Mouse (Mus musculus) stomach, embryonic 15.5 days (tissue): ENCODE data around the gene Napb. TPM values are rescaled to one million over a fixed set of nuclear protein-coding genes. Genes with fewer than 3 reads are reported as not detected.
"Not testable (repeated sequence)": the region's sequence is repeated elsewhere in the genome, so short reads cannot be mapped to it uniquely, and the experiment has no call there.

Experiments used
- ATAC-seq: fragments of 200-750 bp; cut with Nextera tagmentation; 2 replicates; pipeline ENCODE4 v1.8.0; 2017; ENCODE audit warnings: low read depth, moderate number of reproducible peaks, moderate TSS enrichment; ENCODE audit not compliant: insufficient read depth, low FRiP score
- H3K27ac ChIP-seq: fragments of 300-500 bp; sonication (generic); 2 replicates; pipeline ENCODE4 v1.5.1; 2015; ENCODE audit warnings: mild to moderate bottlenecking, inconsistent platforms
- H3K27me3 ChIP-seq: fragments of 300-500 bp; sonication (generic); replicated peaks from 2 replicates; pipeline ENCODE4 v1.6.1; 2015; ENCODE audit warnings: inconsistent platforms
- H3K36me3 ChIP-seq: fragments of 300-500 bp; sonication (generic); 2 replicates; pipeline ENCODE4 v1.6.1; 2015; ENCODE audit warnings: inconsistent platforms
- H3K4me1 ChIP-seq: fragments of 300-500 bp; sonication (generic); 2 replicates; pipeline ENCODE4 v1.6.1; 2015; ENCODE audit warnings: inconsistent platforms
- H3K4me2 ChIP-seq: fragments of 300-500 bp; sonication (generic); 2 replicates; pipeline ENCODE4 v1.6.1; 2015; ENCODE audit warnings: mild to moderate bottlenecking, inconsistent platforms
- H3K4me3 ChIP-seq: fragments of 300-500 bp; sonication (generic); replicated peaks from 2 replicates; pipeline ENCODE4 v1.5.1; 2015; ENCODE audit warnings: inconsistent platforms
- H3K9ac ChIP-seq: fragments of 300-500 bp; sonication (generic); 2 replicates; pipeline ENCODE4 v1.6.1; 2015; ENCODE audit warnings: inconsistent platforms
- H3K9me3 ChIP-seq: fragments of 300-500 bp; sonication (generic); 2 replicates; pipeline ENCODE4 v1.6.1; 2016; ENCODE audit warnings: inconsistent platforms
- WGBS: fragments of 180-500 bp; shearing (Covaris S2); methylation state at CpG from one replicate; pipeline ENCODE4 v1.1.7; 2015; 5-methylcytosine and 5-hydroxymethylcytosine counted together
- polyA plus RNA-seq: library from polyadenylated mRNA; unstranded; fragments of >200 nt; fragmentation: Nextera tagmentation; extraction: Ambion mirVana; gene quantifications from 2 replicates; pipeline ENCODE4 v1.2.1, GENCODE M21; 2015

The Napb gene
- polyA plus RNA-seq = 4.5 and 4.9 TPM in 2 replicates

- Histone ChIP-seq H3K4me2 (peak within 1 kb of the TSS; percentile 92), H3K4me3 (peak within 1 kb of the TSS; percentile 80), H3K36me3 (no peaks in the 10 kb centered on the region), H3K9me3 (no peaks in the 10 kb centered on the region), H3K27ac (no peak within 1 kb of the TSS), H3K4me1 (no peaks in the 10 kb centered on the region), H3K27me3 (no peaks in the 10 kb centered on the region), H3K9ac (peak within 1 kb of the TSS; percentile 81)
- WGBS = 3% methylated on average over 18 of the region's 18 CpGs
- peak; percentile 100 for ATAC-seq
Measured at GRCm38 (mm10) chr2:148732327-148733000, at the start of gene Napb. TSS of gene Napb (minus strand) at chr2:148732467.

GRCm38 (mm10) chr2:148781709-148782108 lies 49.4 kb upstream of the Napb start, which contains the start of gene 8030411F24Rik:
TSS of gene 8030411F24Rik (plus strand) at chr2:148782009.
- ATAC-seq = no peak
- WGBS = 7% methylated on average over 1 of the region's 1 CpGs
- H3K27ac ChIP-seq = no peak within 1 kb of the TSS

GRCm38 (mm10) chr2:148771397-148771796 lies 39.1 kb upstream of the Napb start, which contains the start of gene Cst11:
TSS of gene Cst11 (minus strand) at chr2:148771497.
- not testable (repeated sequence) for H3K36me3 ChIP-seq, H3K9ac ChIP-seq, H3K4me1 ChIP-seq, H3K27me3 ChIP-seq, H3K27ac ChIP-seq, H3K9me3 ChIP-seq, ATAC-seq, H3K4me2 ChIP-seq, H3K4me3 ChIP-seq
- 82% methylated on average over 4 of the region's 4 CpGs for WGBS

More at GRCm38 (mm10) chr2:148781709-148782108, 49.4 kb upstream of the Napb start, which contains the start of gene 8030411F24Rik:
- no peaks in the 10 kb centered on the region for H3K4me1 ChIP-seq
- no peak within 1 kb of the TSS for H3K4me3 ChIP-seq
- H3K27me3 ChIP-seq = no peaks in the 10 kb centered on the region
- no peak within 1 kb of the TSS for H3K9ac ChIP-seq
- no peaks in the 10 kb centered on the region for H3K9me3 ChIP-seq
- no peaks in the 10 kb centered on the region for H3K36me3 ChIP-seq
- H3K4me2 ChIP-seq = no peak within 1 kb of the TSS

- no peaks in the 10 kb centered on the region for H3K36me3 ChIP-seq
- no peak overlapping the region for H3K27ac ChIP-seq
- H3K9me3 ChIP-seq = no peaks in the 10 kb centered on the region
- 94% methylated on average over 1 of the region's 1 CpGs for WGBS
- no peaks in the 10 kb centered on the region for H3K27me3 ChIP-seq
- no peak overlapping the region for H3K4me3 ChIP-seq
- no peak for ATAC-seq
- no peak overlapping the region for H3K4me2 ChIP-seq
- no peak overlapping the region for H3K9ac ChIP-seq
- no peaks in the 10 kb centered on the region for H3K4me1 ChIP-seq
Measured at GRCm38 (mm10) chr2:148763648-148764388, 31.6 kb upstream of the Napb start.

- H3K9ac ChIP-seq = no peak overlapping the region
- no peak overlapping the region for H3K27ac ChIP-seq
- 54% methylated on average over 1 of the region's 1 CpGs for WGBS
- no peaks in the 10 kb centered on the region for H3K4me1 ChIP-seq
- H3K27me3 ChIP-seq = no peaks in the 10 kb centered on the region
- no peaks in the 10 kb centered on the region for H3K36me3 ChIP-seq
- no peak overlapping the region for H3K4me3 ChIP-seq
- no peak for ATAC-seq
- no peaks in the 10 kb centered on the region for H3K9me3 ChIP-seq
- no peak overlapping the region for H3K4me2 ChIP-seq
Measured at GRCm38 (mm10) chr2:148754310-148754846, 22.1 kb upstream of the Napb start.

GRCm38 (mm10) chr2:148751893-148752813 lies 19.9 kb upstream of the Napb start:
- H3K4me3 ChIP-seq = peak overlapping the region; percentile 30
- no peaks in the 10 kb centered on the region for H3K9me3 ChIP-seq
- no peak overlapping the region for H3K9ac ChIP-seq
- no peaks in the 10 kb centered on the region for H3K27me3 ChIP-seq
- no peaks in the 10 kb centered on the region for H3K36me3 ChIP-seq
- H3K27ac ChIP-seq = no peak overlapping the region
- no peaks in the 10 kb centered on the region for H3K4me1 ChIP-seq
- WGBS = 17% methylated on average over 15 of the region's 15 CpGs
- peak overlapping the region; percentile 52 for H3K4me2 ChIP-seq
- peak; percentile 47; the same call in 1 of the 2 replicates for ATAC-seq

- H3K9me3 ChIP-seq = no peaks in the 10 kb centered on the region
- H3K4me1 ChIP-seq = no peaks in the 10 kb centered on the region
- 78% methylated on average over 1 of the region's 1 CpGs for WGBS
- H3K4me2 ChIP-seq = no peak within 1 kb of the TSS
- no peak within 1 kb of the TSS for H3K27ac ChIP-seq
- H3K4me3 ChIP-seq = no peak within 1 kb of the TSS
- no peaks in the 10 kb centered on the region for H3K36me3 ChIP-seq
- H3K9ac ChIP-seq = no peak within 1 kb of the TSS
- no peak for ATAC-seq
- no peaks in the 10 kb centered on the region for H3K27me3 ChIP-seq
Measured at GRCm38 (mm10) chr2:148750058-148750457, 17.8 kb upstream of the Napb start, which contains the start of gene Cstl1. TSS of gene Cstl1 (plus strand) at chr2:148750358.

GRCm38 (mm10) chr2:148743846-148744407 lies 11.7 kb upstream of the Napb start:
- H3K9ac ChIP-seq = no peak overlapping the region
- no peak overlapping the region for H3K4me2 ChIP-seq
- no peak for ATAC-seq
- H3K27ac ChIP-seq = no peak overlapping the region
- H3K36me3 ChIP-seq = no peaks in the 10 kb centered on the region
- H3K9me3 ChIP-seq = no peaks in the 10 kb centered on the region
- no peak overlapping the region for H3K4me3 ChIP-seq
- 75% methylated on average over 3 of the region's 3 CpGs for WGBS
- H3K27me3 ChIP-seq = no peaks in the 10 kb centered on the region
- H3K4me1 ChIP-seq = no peaks in the 10 kb centered on the region

- Histone ChIP-seq H3K4me2 (no peak overlapping the region), H3K9me3 (no peaks in the 10 kb centered on the region), H3K27ac (no peak overlapping the region), H3K27me3 (no peaks in the 10 kb centered on the region), H3K36me3 (no peaks in the 10 kb centered on the region), H3K4me1 (no peaks in the 10 kb centered on the region), H3K4me3 (no peak overlapping the region), H3K9ac (no peak overlapping the region)
- no peak for ATAC-seq
- WGBS = 63% methylated on average over 3 of the region's 3 CpGs
Measured at GRCm38 (mm10) chr2:148743001-148743400, 10.7 kb upstream of the Napb start.

- peak; percentile 42 for ATAC-seq
- Histone ChIP-seq H3K9ac (peak overlapping the region; percentile 81), H3K4me3 (peak overlapping the region; percentile 80), H3K36me3 (no peaks in the 10 kb centered on the region), H3K9me3 (no peaks in the 10 kb centered on the region), H3K27me3 (no peaks in the 10 kb centered on the region), H3K4me2 (peak overlapping the region; percentile 92), H3K27ac (no peak overlapping the region), H3K4me1 (no peaks in the 10 kb centered on the region)
- WGBS = 1% methylated on average over 35 of the region's 35 CpGs
Measured at GRCm38 (mm10) chr2:148731614-148732326, 497 bp downstream of the Napb start.
